ENCODE assay signal across 24 mouse cellular contexts in the genomic region with DNA sequence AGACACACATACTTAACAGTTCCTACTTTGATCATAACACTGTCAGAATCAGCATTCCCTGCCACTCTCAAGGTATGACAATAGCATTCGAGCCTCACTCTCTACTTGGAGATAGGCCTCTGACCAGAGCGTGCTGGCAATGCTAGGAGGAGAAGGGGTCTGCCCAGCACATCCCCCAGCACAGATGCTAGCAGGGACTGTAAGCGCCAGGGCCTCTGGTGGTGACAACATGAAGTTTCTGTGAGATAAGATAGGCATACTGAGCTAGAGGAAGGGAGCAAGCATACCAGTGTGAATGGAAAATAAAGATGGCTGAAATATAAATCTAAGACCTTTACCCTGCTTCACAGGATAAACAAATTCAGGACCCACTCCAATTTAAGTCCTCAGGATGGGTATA. TPM values are rescaled to one million over a fixed set of nuclear protein-coding genes. Genes with fewer than 3 reads are reported as not detected.
DNase-seq lines count a peak whose midpoint lies in the region; ATAC-seq and TF ChIP-seq lines count a peak whose summit lies in the region.
"Had no signal": no experiment of that assay in that cellular context is flagged by ENCODE, and none has a peak within 500 bp of the region (broad histone marks: within the 10 kb centered on the region; RNA-seq: fewer than 3 reads in every experiment).

No protein-coding gene starts in this region.

- H3K9me3 ChIP-seq in heart, embryonic 11.5 days (replicated peaks; ENCODE audit: control insufficient read depth, low read length): no peaks in the 10 kb centered on the region
- no peaks in the 10 kb centered on the region for H3K9me3 ChIP-seq in hindbrain, postnatal 0 days (ENCODE audit: low read length)
- no peaks in the 10 kb centered on the region for H3K9me3 ChIP-seq in hindbrain, embryonic 10.5 days
- H3K9me3 ChIP-seq in liver, embryonic 11.5 days (ENCODE audit: control insufficient read depth, low read length): no peaks in the 10 kb centered on the region
- H3K9me3 ChIP-seq in midbrain, embryonic 14.5 days (ENCODE audit: control insufficient read depth, low read length): no peaks in the 10 kb centered on the region
- H3K9me3 ChIP-seq: G1E; megakaryocyte, embryonic 14.5 days; stomach, embryonic 15.5 days had no signal

- H3K9ac ChIP-seq in heart, embryonic 11.5 days (ENCODE audit: low read depth, low read length): no peak overlapping the region
- H3K9ac ChIP-seq in hindbrain, postnatal 0 days (replicated peaks; ENCODE audit: low read length): no peak overlapping the region
- H3K9ac ChIP-seq in liver, embryonic 11.5 days (ENCODE audit: low read depth, low read length): 0 out of 2 replicates have a peak overlapping the region, but pooled peaks have one; percentile 1
- no peak overlapping the region for H3K9ac ChIP-seq in midbrain, embryonic 14.5 days (replicated peaks; ENCODE audit: low read length)
- H3K9ac ChIP-seq: stomach, embryonic 15.5 days had no signal

- 14% methylated on average over 3 of the region's 3 CpGs for WGBS in heart, embryonic 11.5 days (ENCODE audit: insufficient replicate concordance)
- 87% methylated on average over 3 of the region's 3 CpGs for WGBS in hindbrain, postnatal 0 days
- 92% methylated on average over 3 of the region's 3 CpGs for WGBS in hindbrain, embryonic 10.5 days
- 33% methylated on average over 3 of the region's 3 CpGs for WGBS in liver, embryonic 11.5 days
- 92% methylated on average over 3 of the region's 3 CpGs for WGBS in midbrain, embryonic 14.5 days

- peak overlapping the region; percentile 57 for H3K27ac ChIP-seq in heart, embryonic 11.5 days (ENCODE audit: low read depth, low read length)
- no peak overlapping the region for H3K27ac ChIP-seq in hindbrain, postnatal 0 days
- H3K27ac ChIP-seq in hindbrain, embryonic 10.5 days: no peak overlapping the region
- H3K27ac ChIP-seq in liver, embryonic 11.5 days (ENCODE audit: low read depth, low read length): 0 out of 2 replicates have a peak overlapping the region, but pooled peaks have one; percentile 8
- H3K27ac ChIP-seq in midbrain, embryonic 14.5 days (replicated peaks; ENCODE audit: low read depth, low read length): no peak overlapping the region
- H3K27ac ChIP-seq: left cerebral cortex, adult 2 months; stomach, embryonic 15.5 days had no signal

- TF ChIP-seq CTCF in hindbrain, postnatal 0 days (IDR thresholded peaks at IDR 0.05; ENCODE audit: low read depth): peak; percentile 19; the same call in 1 of the 2 replicates

- H3K4me3 ChIP-seq in heart, embryonic 11.5 days (ENCODE audit: low read depth, low read length): no peak overlapping the region
- no peak overlapping the region for H3K4me3 ChIP-seq in hindbrain, postnatal 0 days (ENCODE audit: low read length)
- H3K4me3 ChIP-seq in hindbrain, embryonic 10.5 days: no peak overlapping the region
- H3K4me3 ChIP-seq in liver, embryonic 11.5 days (ENCODE audit: low read depth, low read length): no peak overlapping the region
- no peak overlapping the region for H3K4me3 ChIP-seq in midbrain, embryonic 14.5 days (replicated peaks; ENCODE audit: low read depth, low read length)
- H3K4me3 ChIP-seq: left cerebral cortex, adult 2 months; megakaryocyte, embryonic 14.5 days; stomach, embryonic 15.5 days had no signal

- ATAC-seq in heart, embryonic 11.5 days (replicated peaks; ENCODE audit: insufficient number of reproducible peaks, low FRiP score, low TSS enrichment): peak; percentile 87; the same call in 1 of the 2 replicates
- 0 out of 2 replicates have a peak, but pooled peaks have one; percentile 59 for ATAC-seq in hindbrain, postnatal 0 days
- peak; percentile 96 for ATAC-seq in liver, embryonic 11.5 days (replicated peaks; ENCODE audit: low FRiP score)
- ATAC-seq in megakaryocyte progenitor cell, adult 5-6 weeks (replicated peaks; ENCODE audit: poor library complexity): peak; percentile 77
- no peak for ATAC-seq in midbrain, embryonic 14.5 days (ENCODE audit: low FRiP score, low TSS enrichment)

- peak overlapping the region; percentile 24; the same call in 1 of the 2 replicates for H3K4me2 ChIP-seq in heart, embryonic 11.5 days
- H3K4me2 ChIP-seq in hindbrain, postnatal 0 days (ENCODE audit: low read depth, low read length): no peak overlapping the region
- 0 out of 2 replicates have a peak overlapping the region, but pooled peaks have one; percentile 15 for H3K4me2 ChIP-seq in liver, embryonic 11.5 days
- H3K4me2 ChIP-seq in midbrain, embryonic 14.5 days (ENCODE audit: low read length): no peak overlapping the region
- H3K4me2 ChIP-seq: stomach, embryonic 15.5 days had no signal

- peaks cover 11% of the 10 kb centered on the region; the same call in 1 of the 2 replicates for H3K36me3 ChIP-seq in heart, embryonic 11.5 days (ENCODE audit: control insufficient read depth, insufficient read depth, low read length)
- no peaks in the 10 kb centered on the region; the same call in 1 of the 2 replicates for H3K36me3 ChIP-seq in hindbrain, postnatal 0 days (ENCODE audit: insufficient read depth, low read length)
- peaks cover 54% of the 10 kb centered on the region for H3K36me3 ChIP-seq in hindbrain, embryonic 10.5 days
- H3K36me3 ChIP-seq in liver, embryonic 11.5 days (ENCODE audit: control insufficient read depth, insufficient read depth, low read length): peaks cover 11% of the 10 kb centered on the region; the same call in 1 of the 2 replicates
- H3K36me3 ChIP-seq in midbrain, embryonic 14.5 days (ENCODE audit: control insufficient read depth, insufficient read depth, low read length): peaks cover 45% of the 10 kb centered on the region

- H3K27me3 ChIP-seq in heart, embryonic 11.5 days (ENCODE audit: control insufficient read depth, insufficient read depth, low read length): no peaks in the 10 kb centered on the region
- H3K27me3 ChIP-seq in hindbrain, postnatal 0 days (ENCODE audit: insufficient read depth, low read length): no peaks in the 10 kb centered on the region
- no peaks in the 10 kb centered on the region for H3K27me3 ChIP-seq in hindbrain, embryonic 10.5 days (ENCODE audit: insufficient read depth, poor library complexity, severe bottlenecking)
- no peaks in the 10 kb centered on the region for H3K27me3 ChIP-seq in liver, embryonic 11.5 days (replicated peaks; ENCODE audit: control insufficient read depth, insufficient read depth, low read length)
- no peaks in the 10 kb centered on the region for H3K27me3 ChIP-seq in midbrain, embryonic 14.5 days (ENCODE audit: control insufficient read depth, insufficient read depth, low read length)
- H3K27me3 ChIP-seq: megakaryocyte, embryonic 14.5 days; stomach, embryonic 15.5 days had no signal

- peaks cover 23% of the 10 kb centered on the region for H3K4me1 ChIP-seq in heart, embryonic 11.5 days (ENCODE audit: control insufficient read depth, insufficient read depth, low read length)
- H3K4me1 ChIP-seq in hindbrain, postnatal 0 days (ENCODE audit: insufficient read depth, low read length): no peaks in the 10 kb centered on the region
- no peaks in the 10 kb centered on the region for H3K4me1 ChIP-seq in hindbrain, embryonic 10.5 days (replicated peaks)
- H3K4me1 ChIP-seq in liver, embryonic 11.5 days (replicated peaks; ENCODE audit: control insufficient read depth, insufficient read depth, low read length): peaks cover 21% of the 10 kb centered on the region
- no peaks in the 10 kb centered on the region for H3K4me1 ChIP-seq in midbrain, embryonic 14.5 days (ENCODE audit: control insufficient read depth, insufficient read depth, low read length)
- H3K4me1 ChIP-seq: stomach, embryonic 15.5 days had no signal

- DNase-seq in heart, adult 8-10 months (ENCODE audit: low spot score): no peak
- no peak for DNase-seq in hindbrain, postnatal 0 days (ENCODE audit: low spot score)
- no peak for DNase-seq in hindbrain, embryonic 10.5 days (ENCODE audit: low spot score)
- no peak for DNase-seq in liver, embryonic 11.5 days (ENCODE audit: low spot score)
- DNase-seq in cerebellum, adult 9-10 months: no peak
- no peak for DNase-seq in midbrain, embryonic 14.5 days
- DNase-seq: adrenal gland, postnatal 25 days; cerebellum, adult 18-20 months; cerebellum, postnatal 36 days; gastrocnemius, postnatal 25 days; kidney, postnatal 4 days; layer of hippocampus, adult 9-11 months; left cerebral cortex, postnatal 4 days; lung, postnatal 10 days had no signal

RNA-seq across cellular contexts. Expression of a gene that starts 12.7 kb away (rescaled TPM):
- 1.1 and 1.3 TPM in 2 replicates for polyA plus RNA-seq in heart, embryonic 11.5 days (2014; fragmentation: Nextera tagmentation; extraction: Ambion mirVana)
- total RNA-seq in heart, adult 8-10 months (2022): under 1 TPM in 2 of 4 experiments, not detected in 2; 0.28 to 0.47 TPM
- total RNA-seq in hindbrain, postnatal 0 days (2014; rRNA removed): not detected in 2 replicates
- 0.10 and 0.25 TPM in 2 replicates for polyA plus RNA-seq in hindbrain, postnatal 0 days (2015; fragmentation: Nextera tagmentation; extraction: Ambion mirVana)
- polyA plus RNA-seq in hindbrain, embryonic 10.5 days (2016; fragmentation: Nextera tagmentation; extraction: Ambion mirVana): 0.46 and 0.81 TPM in 2 replicates
- polyA plus RNA-seq in liver, embryonic 11.5 days (2014; fragmentation: Nextera tagmentation; extraction: Ambion mirVana): 4.2 and 5.4 TPM in 2 replicates
- 0.72 and 1.8 TPM in 2 replicates for total RNA-seq in megakaryocyte progenitor cell, adult 5-6 weeks (2015)
- total RNA-seq in megakaryocyte progenitor cell, adult 5-6 weeks (2017): 1.0 and 2.0 TPM in 2 replicates
- polyA plus RNA-seq in midbrain, embryonic 14.5 days (2014; fragmentation: Nextera tagmentation; extraction: Ambion mirVana): 0.13 and 0.30 TPM in 2 replicates
- total RNA-seq: left cerebral cortex, adult 2 months; midbrain, postnatal 0 days; neutrophil, adult 5-6 weeks had no signal

RNA-seq across cellular contexts. Expression of a gene that starts 18.8 kb away (rescaled TPM):
- 30.6 and 32.1 TPM in 2 replicates for polyA plus RNA-seq in heart, embryonic 11.5 days (2014; fragmentation: Nextera tagmentation; extraction: Ambion mirVana)
- total RNA-seq in heart, adult 8-10 months (2022): 1 to 10 TPM; 3.9 to 5.2 (median 4.7) TPM
- total RNA-seq in hindbrain, postnatal 0 days (2014; rRNA removed): 56.6 and 58.4 TPM in 2 replicates
- 40.3 and 43.2 TPM in 2 replicates for polyA plus RNA-seq in hindbrain, postnatal 0 days (2015; fragmentation: Nextera tagmentation; extraction: Ambion mirVana)
- polyA plus RNA-seq in hindbrain, embryonic 10.5 days (2016; fragmentation: Nextera tagmentation; extraction: Ambion mirVana): 53.3 and 58.7 TPM in 2 replicates
- polyA plus RNA-seq in liver, embryonic 11.5 days (2014; fragmentation: Nextera tagmentation; extraction: Ambion mirVana): 119 and 123 TPM in 2 replicates
- total RNA-seq in megakaryocyte progenitor cell, adult 5-6 weeks (2015): 52.9 and 63.6 TPM in 2 replicates
- total RNA-seq in megakaryocyte progenitor cell, adult 5-6 weeks (2017): 33.9 and 48.4 TPM in 2 replicates
- 45.9 and 53.3 TPM in 2 replicates for polyA plus RNA-seq in midbrain, embryonic 14.5 days (2014; fragmentation: Nextera tagmentation; extraction: Ambion mirVana)

RNA-seq across cellular contexts. Expression of a gene that starts 40.7 kb away (rescaled TPM):
- 91.3 and 102 TPM in 2 replicates for polyA plus RNA-seq in heart, embryonic 11.5 days (2014; fragmentation: Nextera tagmentation; extraction: Ambion mirVana)
- 10 to 100 TPM; 12.7 to 15.9 (median 13.0) TPM for total RNA-seq in heart, adult 8-10 months (2022)
- 61.0 and 66.6 TPM in 2 replicates for total RNA-seq in hindbrain, postnatal 0 days (2014; rRNA removed)
- 97.9 and 100 TPM in 2 replicates for polyA plus RNA-seq in hindbrain, postnatal 0 days (2015; fragmentation: Nextera tagmentation; extraction: Ambion mirVana)
- polyA plus RNA-seq in hindbrain, embryonic 10.5 days (2016; fragmentation: Nextera tagmentation; extraction: Ambion mirVana): 178 and 201 TPM in 2 replicates
- polyA plus RNA-seq in liver, embryonic 11.5 days (2014; fragmentation: Nextera tagmentation; extraction: Ambion mirVana): 146 and 170 TPM in 2 replicates
- total RNA-seq in megakaryocyte progenitor cell, adult 5-6 weeks (2015): 143 and 147 TPM in 2 replicates
- 167 TPM in 2 replicates for total RNA-seq in megakaryocyte progenitor cell, adult 5-6 weeks (2017)
- polyA plus RNA-seq in midbrain, embryonic 14.5 days (2014; fragmentation: Nextera tagmentation; extraction: Ambion mirVana): 107 and 150 TPM in 2 replicates

RNA-seq across cellular contexts. Expression of a gene that starts 49.4 kb away (rescaled TPM):
- 0.13 and 0.16 TPM in 2 replicates for polyA plus RNA-seq in heart, embryonic 11.5 days (2014; fragmentation: Nextera tagmentation; extraction: Ambion mirVana)
- total RNA-seq in heart, adult 8-10 months (2022): not detected
- 12.2 and 12.4 TPM in 2 replicates for total RNA-seq in hindbrain, postnatal 0 days (2014; rRNA removed)
- polyA plus RNA-seq in hindbrain, postnatal 0 days (2015; fragmentation: Nextera tagmentation; extraction: Ambion mirVana): 6.1 and 6.8 TPM in 2 replicates
- polyA plus RNA-seq in hindbrain, embryonic 10.5 days (2016; fragmentation: Nextera tagmentation; extraction: Ambion mirVana): 0.95 and 1.4 TPM in 2 replicates
- 0.07 TPM in 1 of 2 replicates, not detected in the other for polyA plus RNA-seq in liver, embryonic 11.5 days (2014; fragmentation: Nextera tagmentation; extraction: Ambion mirVana)
- not detected in 2 replicates for total RNA-seq in megakaryocyte progenitor cell, adult 5-6 weeks (2015)
- total RNA-seq in megakaryocyte progenitor cell, adult 5-6 weeks (2017): not detected in 2 replicates
- 1.4 and 2.6 TPM in 2 replicates for polyA plus RNA-seq in midbrain, embryonic 14.5 days (2014; fragmentation: Nextera tagmentation; extraction: Ambion mirVana)
- total RNA-seq: gastrocnemius, postnatal 25 days; hematopoietic stem cell, adult 5-6 weeks; liver, adult 2 months had no signal
- polyA plus RNA-seq: G1E; liver, adult 2 months had no signal

Comparison
In these comparisons a context has a peak if more than half of its experiments do, and no peak if none do; other contexts are left out.
1. H3K27ac ChIP-seq: peak in heart, embryonic 11.5 days (single experiment) and liver, embryonic 11.5 days (single experiment); none in hindbrain, postnatal 0 days (single experiment), hindbrain, embryonic 10.5 days (single experiment) and midbrain, embryonic 14.5 days (single experiment).
2. H3K4me2 ChIP-seq: peak in heart, embryonic 11.5 days (single experiment) and liver, embryonic 11.5 days (single experiment); none in hindbrain, postnatal 0 days (single experiment) and midbrain, embryonic 14.5 days (single experiment).